Mouse (Mus musculus) thymus, adult 2 months (tissue): ENCODE results near the gene Clybl.

ENCODE experiments used
- CTCF ChIP-seq: fragments of 200-500 bp; IDR thresholded peaks from 2 replicates; pipeline ENCODE4 v1.5.1; 2012; ENCODE audit warnings: mild to moderate bottlenecking, control low read depth, low read length, moderate library complexity, borderline replicate concordance; ENCODE audit not compliant: control insufficient read depth, poor library complexity, insufficient read depth; ENCODE audit errors: extremely low read depth
- POLR2A ChIP-seq: fragments of 200-500 bp; IDR thresholded peaks from 2 replicates; pipeline ENCODE4 v1.6.1; 2012; ENCODE audit warnings: mild to moderate bottlenecking, low read length, control low read depth, moderate library complexity; ENCODE audit not compliant: control insufficient read depth, poor library complexity, insufficient read depth; ENCODE audit errors: extremely low read depth

- no peak for TF ChIP-seq CTCF
- TF ChIP-seq POLR2A: no peak
Measured at GRCm38 (mm10) chr14:122340141-122340540, 158.6 kb downstream of the Clybl start.
